Mouse (Mus musculus): Measurements from ENCODE around the gene Ypel2. TPM values are rescaled to one million over a fixed set of nuclear protein-coding genes. Genes with fewer than 3 reads are reported as not detected.

Ypel2 gene
- total RNA-seq, 2 experiments from 2014 or later = 1.0 TPM

GRCm38 (mm10) chr11:86914329-86914728, 79.2 kb downstream of the Ypel2 start:
- ATAC-seq (replicated peaks; ENCODE audit: low FRiP score, low TSS enrichment, poor library complexity, severe bottlenecking) = no peak

- ATAC-seq (replicated peaks; ENCODE audit: low FRiP score, low TSS enrichment, poor library complexity, severe bottlenecking) = no peak
Measured at GRCm38 (mm10) chr11:86910244-86910643, 83.3 kb downstream of the Ypel2 start.

DNA sequence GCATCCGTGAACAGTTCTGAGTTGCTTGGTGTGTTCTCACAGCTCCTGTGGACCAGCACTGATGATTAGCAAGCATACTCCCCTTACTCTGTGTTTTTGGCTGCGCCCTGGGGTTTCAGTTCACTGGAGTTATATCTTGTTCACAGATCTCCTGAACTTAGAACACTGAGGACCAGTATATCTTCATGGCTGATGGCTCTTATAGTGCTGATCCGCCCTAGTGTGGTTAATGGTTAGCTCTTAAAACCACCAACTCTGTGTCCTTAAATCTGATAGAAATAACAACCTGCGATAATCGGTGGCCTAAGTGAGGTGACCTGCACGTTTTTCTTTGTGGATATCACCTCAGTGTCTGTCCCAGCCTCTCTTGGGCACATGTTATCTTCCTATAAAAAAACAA, 84.5 kb downstream of the Ypel2 start:
- no peak for ATAC-seq (replicated peaks; ENCODE audit: low FRiP score, low TSS enrichment, poor library complexity, severe bottlenecking)

- ATAC-seq (replicated peaks; ENCODE audit: low FRiP score, low TSS enrichment, poor library complexity, severe bottlenecking) = no peak
Measured at GRCm38 (mm10) chr11:86907889-86908590, 85.5 kb downstream of the Ypel2 start.

GRCm38 (mm10) chr11:86906767-86907662, 86.5 kb downstream of the Ypel2 start:
- peak; percentile 60 for ATAC-seq (replicated peaks; ENCODE audit: low FRiP score, low TSS enrichment, poor library complexity, severe bottlenecking)

- ATAC-seq (replicated peaks; ENCODE audit: low FRiP score, low TSS enrichment, poor library complexity, severe bottlenecking) = no peak
Measured at GRCm38 (mm10) chr11:86906257-86906656, 87.2 kb downstream of the Ypel2 start.

DNA sequence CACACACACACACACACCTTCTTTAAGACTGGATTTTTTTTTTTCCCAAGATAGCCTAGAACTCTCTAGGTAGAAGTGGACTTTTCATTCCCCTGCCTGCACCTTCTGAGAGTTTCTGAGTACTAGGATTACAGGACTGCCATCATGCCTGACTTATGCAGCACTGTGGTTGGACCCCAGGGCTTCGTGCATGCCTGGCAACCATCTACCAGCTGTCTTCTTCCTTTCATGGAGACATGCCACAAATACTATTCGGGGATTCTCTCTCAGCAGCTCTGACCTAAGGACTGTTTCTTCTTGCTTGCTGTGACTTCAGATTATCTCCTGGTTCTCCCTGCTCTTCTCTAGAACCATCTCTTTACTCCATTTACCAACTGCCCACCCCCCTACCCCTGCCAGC, 88.2 kb downstream of the Ypel2 start:
- no peak for ATAC-seq (replicated peaks; ENCODE audit: low FRiP score, low TSS enrichment, poor library complexity, severe bottlenecking)

DNA sequence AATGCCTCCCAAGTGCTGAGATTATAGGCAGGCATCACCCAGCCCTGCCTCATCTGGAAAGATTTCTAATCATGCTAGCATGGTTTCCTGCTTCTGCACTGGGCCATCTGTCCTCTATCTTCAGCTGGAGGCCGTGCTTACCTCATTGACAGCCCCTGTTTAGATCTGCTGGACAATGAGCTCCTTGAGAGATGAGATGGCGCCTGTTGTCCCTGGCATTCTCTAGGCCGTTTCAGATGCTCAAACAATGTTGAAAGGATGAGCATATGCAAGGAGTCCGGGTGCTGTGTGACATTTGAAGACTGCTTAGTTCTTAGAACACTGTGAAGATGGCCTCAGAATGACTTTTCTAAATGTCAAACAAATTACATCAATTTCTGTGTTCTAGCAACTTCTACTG, 88.8 kb downstream of the Ypel2 start:
- ATAC-seq (replicated peaks; ENCODE audit: low FRiP score, low TSS enrichment, poor library complexity, severe bottlenecking) = no peak

DNA sequence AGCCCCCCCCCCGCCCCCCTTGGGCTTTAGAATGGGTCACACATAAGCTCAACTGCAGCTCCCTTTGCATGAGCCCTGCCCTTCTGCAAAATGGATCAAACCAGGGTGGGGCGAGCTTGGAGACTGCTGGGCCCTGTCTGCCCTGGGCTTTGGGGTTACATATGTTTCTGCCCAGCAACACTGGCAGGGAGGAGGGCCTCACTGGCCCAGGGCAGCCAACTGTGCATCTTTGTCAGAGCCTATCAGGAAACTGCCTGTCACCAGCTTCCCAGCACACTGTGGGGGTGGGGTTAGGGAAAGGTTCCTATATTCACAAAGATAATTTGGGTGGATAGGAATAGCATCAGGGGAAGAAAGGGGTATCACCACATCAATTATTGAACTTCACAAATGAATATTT, 95.1 kb downstream of the Ypel2 start:
- no peak for ATAC-seq (replicated peaks; ENCODE audit: low FRiP score, low TSS enrichment, poor library complexity, severe bottlenecking)

DNA sequence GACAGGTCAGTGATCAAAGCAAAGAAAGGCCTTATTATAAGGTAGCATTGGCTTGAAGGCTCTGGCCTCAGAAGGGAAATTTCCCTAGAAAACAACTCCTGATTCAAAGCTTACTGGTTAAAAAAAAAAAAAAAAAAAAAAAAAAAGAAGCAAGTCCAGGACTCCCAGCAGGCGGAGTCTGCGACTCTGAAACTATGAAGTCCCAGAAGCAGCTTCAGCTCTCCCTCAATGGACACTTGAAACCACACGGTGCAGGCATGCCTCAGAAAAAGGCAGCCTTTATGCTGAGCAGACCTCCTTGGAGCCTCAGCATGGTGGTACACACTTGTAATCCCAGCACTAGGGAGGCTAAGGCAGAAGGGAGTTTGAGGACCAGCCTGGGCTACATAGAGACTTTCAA, 97.9 kb downstream of the Ypel2 start:
- no peak for ATAC-seq (replicated peaks; ENCODE audit: low FRiP score, low TSS enrichment, poor library complexity, severe bottlenecking)

DNA sequence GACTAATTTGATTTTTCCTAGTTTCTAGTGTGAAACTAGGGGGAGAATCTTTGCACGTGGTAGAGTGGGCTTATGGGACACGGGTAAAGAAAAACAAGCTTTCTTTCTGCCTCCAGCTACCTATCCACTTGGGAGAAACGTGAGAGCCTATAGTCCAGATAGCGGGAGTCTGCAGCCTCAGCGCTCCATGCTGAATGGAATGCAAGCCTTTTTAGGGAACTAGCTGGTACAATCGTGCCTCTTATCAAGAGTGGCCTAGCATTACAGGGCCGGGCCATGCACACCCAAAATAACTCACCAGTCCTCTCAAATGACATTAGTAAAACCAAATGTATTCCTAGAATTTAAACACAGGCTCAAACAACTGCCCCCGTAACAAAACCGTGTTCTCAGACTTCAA, 98.4 kb downstream of the Ypel2 start:
- no peak for ATAC-seq (replicated peaks; ENCODE audit: low FRiP score, low TSS enrichment, poor library complexity, severe bottlenecking)

DNA sequence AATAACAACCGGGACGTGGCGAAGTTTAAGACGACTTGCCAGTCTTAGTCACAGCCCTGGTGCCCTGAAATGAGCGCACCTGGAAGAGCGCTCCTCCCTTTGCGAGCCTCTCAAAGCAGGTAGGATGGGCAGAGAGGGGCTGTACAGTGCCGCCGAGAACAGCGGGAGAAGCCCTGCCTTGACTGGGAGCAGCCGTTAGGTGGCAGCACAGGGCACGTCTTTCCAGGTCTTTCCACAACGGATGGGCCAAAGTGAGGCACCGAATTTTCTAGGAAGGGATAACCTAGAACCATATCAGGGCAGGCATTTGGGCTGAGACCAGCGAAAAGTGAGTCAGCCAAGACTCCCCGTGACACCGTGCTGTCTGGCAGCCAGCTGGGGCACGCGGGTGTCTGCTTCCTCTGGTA, 99.3 kb downstream of the Ypel2 start:
- peak; percentile 90 for ATAC-seq (replicated peaks; ENCODE audit: low FRiP score, low TSS enrichment, poor library complexity, severe bottlenecking)

GRCm38 (mm10) chr11:86892996-86893670, 100.4 kb downstream of the Ypel2 start:
- no peak for ATAC-seq (replicated peaks; ENCODE audit: low FRiP score, low TSS enrichment, poor library complexity, severe bottlenecking)

Other genes with a start within 250 kb of the Ypel2 start
- 122 and 228 TPM in 2 replicates for gene Cltc, start 236.1 kb downstream of the Ypel2 start, total RNA-seq (2014; fragmentation: Nextera tagmentation)
- 193 and 195 TPM in 2 replicates for gene Cltc, start 236.1 kb downstream of the Ypel2 start, total RNA-seq (2017)
- 14.4 and 15.2 TPM in 2 replicates for gene Dhx40, start 186.0 kb downstream of the Ypel2 start, total RNA-seq (2014; fragmentation: Nextera tagmentation)
- gene Dhx40, start 186.0 kb downstream of the Ypel2 start, total RNA-seq (2017) = 26.2 and 26.7 TPM in 2 replicates
- 4.6 and 4.9 TPM in 2 replicates for gene Gdpd1, start 80.4 kb upstream of the Ypel2 start, total RNA-seq (2014; fragmentation: Nextera tagmentation)
- 6.4 and 7.4 TPM in 2 replicates for gene Gdpd1, start 80.4 kb upstream of the Ypel2 start, total RNA-seq (2017)
- 14.3 and 14.6 TPM in 2 replicates for gene Smg8, start 93.1 kb upstream of the Ypel2 start, total RNA-seq (2014; fragmentation: Nextera tagmentation)
- 22.8 and 32.5 TPM in 2 replicates for gene Smg8, start 93.1 kb upstream of the Ypel2 start, total RNA-seq (2017)
- 16.6 and 16.8 TPM in 2 replicates for gene Prr11, start 115.0 kb upstream of the Ypel2 start, total RNA-seq (2014; fragmentation: Nextera tagmentation)
- 8.1 and 11.4 TPM in 2 replicates for gene Prr11, start 115.0 kb upstream of the Ypel2 start, total RNA-seq (2017)
- 29.4 and 31.8 TPM in 2 replicates for gene Ska2, start 115.5 kb upstream of the Ypel2 start, total RNA-seq (2014; fragmentation: Nextera tagmentation)
- gene Ska2, start 115.5 kb upstream of the Ypel2 start, total RNA-seq (2017) = 16.7 and 31.6 TPM in 2 replicates
- 42.7 and 48.9 TPM in 2 replicates for gene Trim37, start 133.4 kb upstream of the Ypel2 start, total RNA-seq (2014; fragmentation: Nextera tagmentation)
- gene Trim37, start 133.4 kb upstream of the Ypel2 start, total RNA-seq (2017) = 76.3 and 80.2 TPM in 2 replicates